Mouse (Mus musculus) megakaryocyte progenitor cell, adult 5-6 weeks (primary cell): Measurements from ENCODE around the gene Kcnk3. TPM values are rescaled to one million over a fixed set of nuclear protein-coding genes. Genes with fewer than 3 reads are reported as not detected.
A peak's percentile ranks its signal among the peaks of the same experiment; 100 is the strongest.

Experiments used
- ATAC-seq: replicated peaks from 2 replicates; pipeline ENCODE4 v1.8.0; 2016; ENCODE audit warnings: mild to moderate bottlenecking, moderate TSS enrichment, inconsistent platforms; ENCODE audit not compliant: poor library complexity
- total RNA-seq, 2 experiments: library from RNA; stranded (forward) in 1 of 2; stranded (reverse) in 1 of 2; fragments of 157-497, 149-512 nt in 1 of 2; fragments of 200-1000 nt in 1 of 2; gene quantifications; 2 replicates each; pipeline versions ENCODE4 v1.2.3 to v1.2.4; 2015 to 2017

The Kcnk3 gene
- total RNA-seq, 2 experiments from 2014 or later: not detected

DNA sequence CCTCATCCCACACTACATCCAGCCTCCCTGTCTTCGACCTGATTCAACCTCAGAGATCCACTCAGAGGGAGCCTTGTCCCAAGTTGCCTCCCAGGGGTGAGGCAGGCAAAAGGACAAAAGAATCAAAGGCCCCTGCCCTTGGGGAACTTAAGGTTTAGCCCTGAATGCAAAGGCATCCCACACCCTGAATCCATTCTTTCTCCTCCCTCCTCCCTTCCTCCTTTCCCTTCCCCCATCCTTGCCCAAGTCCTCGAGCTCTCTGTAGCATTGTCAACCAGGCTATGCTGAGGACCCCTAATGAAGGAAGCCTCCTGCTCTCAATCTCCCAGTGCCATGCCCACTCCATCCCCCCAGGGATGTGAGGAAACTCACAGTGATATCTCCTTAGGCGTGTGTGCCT, 23.7 kb downstream of the Kcnk3 start:
- no peak for ATAC-seq

DNA sequence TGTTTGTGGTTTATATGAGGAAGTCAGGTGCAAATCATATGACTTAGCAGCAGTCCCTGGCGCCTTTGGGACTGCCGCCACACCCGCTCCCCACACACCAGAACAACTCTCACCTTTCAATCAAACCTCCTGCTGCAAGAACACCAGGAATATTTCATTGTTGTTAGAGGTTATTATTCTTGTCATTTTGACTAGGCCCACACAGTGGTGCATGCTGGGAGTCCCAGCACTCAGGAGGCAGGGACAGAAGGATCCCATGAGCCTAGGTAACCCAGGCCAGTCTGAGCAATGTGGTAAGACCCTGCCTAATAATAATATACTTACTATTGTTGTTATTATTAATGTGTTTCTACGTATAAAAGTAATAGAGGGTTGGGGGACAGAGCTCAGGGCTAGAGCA, 24.6 kb downstream of the Kcnk3 start:
- no peak for ATAC-seq

DNA sequence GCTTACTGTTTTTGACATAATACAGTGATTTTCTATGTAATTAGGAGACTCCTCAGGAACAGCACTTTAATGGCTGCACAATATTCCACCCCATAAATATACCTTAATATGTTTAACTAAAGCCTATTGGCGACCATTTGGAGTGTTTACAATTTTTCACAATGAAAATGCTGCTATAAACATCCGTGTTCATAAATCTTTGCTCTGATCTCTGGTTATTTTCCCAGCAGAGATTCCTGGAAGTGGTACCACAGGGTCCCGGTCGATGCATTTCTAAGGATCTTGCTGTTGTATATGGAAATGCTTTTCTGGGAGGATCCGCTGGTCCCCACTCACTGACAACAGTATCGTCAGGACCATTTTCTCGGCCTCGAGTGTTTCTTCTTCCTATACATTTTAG, 25.3 kb downstream of the Kcnk3 start:
- no peak for ATAC-seq

DNA sequence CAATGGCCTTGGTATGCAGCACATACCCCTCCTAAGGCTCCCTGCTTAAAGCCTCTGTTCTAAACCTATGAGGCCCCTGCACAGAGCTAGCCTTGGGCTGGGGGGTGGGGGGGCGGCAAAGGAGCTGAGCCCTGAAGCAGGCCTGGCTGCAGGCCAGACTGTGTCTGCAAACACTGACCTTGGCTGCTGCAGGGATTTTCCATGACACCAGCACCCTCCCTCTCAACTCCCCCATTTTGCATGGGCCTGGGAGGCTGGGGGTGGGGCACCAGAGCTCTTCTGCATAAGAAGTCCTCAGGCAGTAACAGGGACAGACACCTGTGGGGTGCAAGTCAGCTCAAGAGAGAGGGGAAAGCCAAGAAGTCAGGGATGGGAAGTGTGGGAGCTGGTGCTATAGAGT, 26.3 kb downstream of the Kcnk3 start:
- ATAC-seq: no peak

DNA sequence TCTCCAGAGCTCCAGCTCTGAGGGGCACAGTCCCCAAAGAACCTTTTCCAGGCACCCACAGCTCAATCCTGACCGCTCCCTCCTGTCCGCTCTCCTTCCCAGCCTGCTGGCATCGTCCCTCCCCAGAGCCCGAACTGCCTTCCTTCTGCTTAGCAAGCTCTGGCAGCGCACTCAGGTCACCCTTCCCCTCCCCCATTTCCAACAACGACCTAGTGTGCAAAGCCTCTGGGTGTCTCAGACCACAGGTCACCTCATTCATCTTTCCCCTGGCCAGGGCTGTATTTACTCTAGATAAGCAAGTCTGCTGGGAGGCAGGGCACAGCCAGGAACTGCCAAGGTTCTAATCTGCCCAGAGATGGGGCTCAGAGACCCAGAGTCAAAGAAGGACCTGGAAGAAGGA, 27.4 kb downstream of the Kcnk3 start:
- no peak for ATAC-seq

DNA sequence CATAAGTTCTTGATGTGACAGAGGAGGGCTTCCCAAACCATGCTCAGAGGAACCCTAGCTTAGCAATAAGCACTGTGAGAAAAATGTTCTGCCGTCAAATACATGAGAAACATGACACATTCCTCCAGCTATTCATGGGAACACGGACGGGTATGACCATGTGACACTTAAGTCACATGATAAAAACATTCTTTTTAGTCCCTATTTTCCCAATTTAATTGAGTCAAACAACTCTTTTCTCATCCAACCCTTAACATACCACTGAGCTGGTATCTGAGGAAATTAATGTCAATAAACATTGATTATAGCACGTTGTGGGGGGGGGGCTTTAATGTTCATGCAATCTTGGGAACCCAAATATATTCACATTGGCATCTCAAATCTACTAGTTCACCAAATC, 27.8 kb downstream of the Kcnk3 start:
- no peak for ATAC-seq

DNA sequence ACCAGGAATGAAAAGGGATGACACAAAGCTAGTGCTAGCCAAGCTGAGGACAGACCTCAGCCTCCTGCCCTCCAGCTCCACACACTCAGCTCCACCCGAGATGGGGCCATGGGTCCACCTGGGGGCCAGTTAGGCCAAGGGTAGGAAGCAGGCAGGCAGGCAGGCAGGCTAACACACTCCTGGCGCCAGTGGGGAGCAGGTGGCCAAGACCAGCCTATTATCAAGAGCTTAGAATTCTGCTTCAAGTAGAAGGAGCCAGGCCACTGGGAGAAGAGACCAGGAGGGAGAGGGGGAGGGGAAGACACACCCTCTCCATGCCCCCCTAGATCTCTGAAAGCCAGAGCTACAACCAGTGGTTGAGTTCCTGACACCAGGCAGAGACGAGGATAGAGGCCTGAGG, 28.7 kb downstream of the Kcnk3 start:
- no peak for ATAC-seq

DNA sequence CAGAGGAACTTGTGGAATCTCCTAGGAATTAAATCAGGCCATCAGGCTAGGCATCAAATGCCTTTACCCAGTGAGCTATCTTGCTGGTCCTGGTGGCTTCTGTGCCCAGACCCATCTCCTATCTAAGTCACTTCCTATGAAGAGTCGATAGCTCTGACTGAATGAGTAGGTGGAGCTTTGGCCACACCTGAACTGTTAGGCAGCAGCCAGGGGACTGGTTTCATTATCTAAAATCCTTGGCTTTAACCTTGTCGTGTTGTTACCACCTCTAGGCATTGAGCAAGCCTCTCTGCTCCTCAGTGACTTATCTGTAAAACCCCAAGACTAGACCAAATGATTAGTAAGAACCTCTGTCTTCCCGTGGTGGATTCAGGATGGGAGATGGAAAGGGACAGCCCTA, 29.4 kb downstream of the Kcnk3 start:
- ATAC-seq: no peak

DNA sequence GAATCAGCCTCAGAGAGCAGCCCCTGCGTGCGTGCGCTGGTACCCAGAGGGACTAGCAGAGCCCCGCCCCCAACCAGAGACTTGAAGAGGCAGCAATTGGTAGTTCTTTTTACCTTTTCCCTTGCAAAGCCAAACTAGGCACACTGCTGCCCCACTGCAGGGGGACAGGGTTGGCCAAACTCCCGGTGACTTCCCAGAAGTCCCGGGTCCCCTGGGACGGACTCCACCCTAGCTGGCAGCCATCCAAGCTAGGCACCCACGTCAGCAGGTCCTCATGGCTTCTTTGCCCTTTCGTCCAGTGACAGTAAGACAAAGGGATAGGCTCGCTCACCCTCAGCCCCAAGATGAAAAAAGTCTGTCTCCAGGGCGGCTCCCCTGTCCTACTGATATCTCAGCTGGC, 29.9 kb downstream of the Kcnk3 start:
- no peak for ATAC-seq

DNA sequence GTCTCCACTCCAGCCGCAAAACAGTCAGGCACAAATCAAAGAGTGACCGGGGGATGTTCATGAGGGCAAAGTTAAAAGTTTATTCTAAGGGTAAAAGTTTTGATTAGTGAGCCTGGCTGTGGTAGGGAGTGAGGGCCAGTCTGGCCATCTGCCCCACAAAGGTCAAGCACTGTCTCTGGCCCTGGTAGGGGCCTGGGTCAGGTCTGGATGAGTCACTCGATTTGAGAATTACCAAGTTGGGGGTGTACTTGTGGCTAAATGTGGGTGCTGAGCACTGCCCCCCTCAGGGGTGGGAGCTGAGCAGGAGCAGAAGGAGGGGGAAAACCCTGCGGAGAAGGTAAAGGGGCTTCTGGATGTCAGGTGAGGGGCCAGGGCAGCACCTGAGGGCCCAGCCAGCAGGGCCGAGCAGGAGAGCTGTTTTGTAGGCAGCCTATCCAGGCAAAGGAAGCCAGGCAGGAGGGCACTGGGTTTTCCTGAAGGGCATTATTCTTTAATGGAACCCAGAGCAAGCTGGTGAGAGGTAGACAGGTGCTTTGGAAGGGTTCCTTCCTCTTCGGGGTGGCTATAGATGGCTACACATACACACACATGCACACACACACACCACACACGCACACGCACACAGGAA, 30.5 kb downstream of the Kcnk3 start:
- ATAC-seq: no peak

DNA sequence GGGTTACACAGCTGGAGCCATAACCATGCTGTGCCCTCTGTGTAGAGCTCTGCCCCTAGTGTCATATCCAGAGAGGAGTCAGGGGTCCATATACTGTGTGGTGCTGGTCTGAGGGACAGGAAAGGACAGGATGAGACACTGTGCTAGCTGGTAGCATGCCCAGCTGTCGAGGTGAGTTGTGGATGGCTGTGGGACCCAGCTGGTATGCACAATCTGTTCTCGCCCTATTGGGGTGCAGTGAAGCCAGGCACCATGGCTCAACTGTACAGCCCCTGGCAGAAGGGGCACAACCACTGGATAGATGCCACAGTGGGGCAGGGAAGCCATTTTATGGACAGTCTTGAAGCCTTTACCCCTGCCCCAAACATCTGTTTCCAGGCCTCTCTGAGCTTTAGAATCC, 31.2 kb downstream of the Kcnk3 start:
- no peak for ATAC-seq

DNA sequence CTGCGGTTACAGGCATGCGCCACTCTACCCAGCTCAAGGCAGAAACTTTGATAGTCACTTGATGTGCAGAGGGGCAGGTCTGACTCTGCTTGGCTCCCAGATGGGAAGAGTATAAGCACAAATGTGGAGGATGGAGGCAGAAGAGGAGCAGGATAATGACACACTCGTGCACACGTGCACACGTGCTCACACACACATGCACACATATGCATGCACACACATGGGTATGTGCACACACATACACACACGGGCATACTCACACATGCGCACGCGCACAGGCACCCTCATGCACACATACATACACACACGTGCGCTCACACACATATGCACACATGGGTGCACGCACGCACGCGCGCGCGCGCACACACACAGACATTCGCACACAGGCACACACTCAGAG, 32.6 kb downstream of the Kcnk3 start:
- ATAC-seq: no peak

DNA sequence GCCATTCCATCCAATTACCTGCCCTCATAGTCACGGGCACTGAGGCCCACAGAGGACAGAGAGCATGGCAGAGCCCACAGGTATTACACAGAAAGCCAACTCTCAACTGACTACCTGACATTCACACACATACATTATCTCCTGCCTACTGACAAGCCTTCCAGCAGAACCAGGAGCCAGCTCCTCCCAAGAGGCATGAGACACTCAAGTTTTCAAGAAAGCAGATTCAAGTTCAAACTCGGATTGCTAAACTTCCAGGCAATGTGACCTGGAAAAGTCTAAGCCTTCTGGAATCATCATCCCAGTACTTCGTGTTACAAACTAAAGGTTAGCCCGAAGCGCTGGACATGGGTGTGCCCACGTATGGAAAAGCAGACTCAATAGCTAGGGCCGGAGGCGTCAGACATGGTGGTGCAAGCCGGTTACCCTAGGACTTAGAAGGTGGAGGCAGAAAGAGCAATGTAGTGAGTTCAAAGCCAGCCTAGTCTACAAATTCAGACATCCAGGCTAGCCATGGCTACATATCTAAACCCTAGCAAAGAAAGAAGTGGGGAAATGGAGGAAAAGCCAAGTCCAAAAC, 33.3 kb downstream of the Kcnk3 start:
- ATAC-seq: no peak

DNA sequence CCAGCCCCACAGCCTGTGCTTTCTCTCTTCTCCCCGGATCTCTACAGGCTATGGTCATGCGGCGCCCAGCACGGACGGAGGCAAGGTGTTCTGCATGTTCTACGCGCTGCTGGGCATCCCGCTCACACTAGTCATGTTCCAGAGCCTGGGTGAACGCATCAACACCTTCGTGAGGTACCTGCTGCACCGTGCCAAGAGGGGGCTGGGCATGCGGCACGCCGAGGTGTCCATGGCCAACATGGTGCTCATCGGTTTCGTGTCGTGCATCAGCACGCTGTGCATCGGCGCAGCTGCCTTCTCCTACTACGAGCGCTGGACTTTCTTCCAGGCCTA, 33.8 kb downstream of the Kcnk3 start:
- no peak for ATAC-seq

DNA sequence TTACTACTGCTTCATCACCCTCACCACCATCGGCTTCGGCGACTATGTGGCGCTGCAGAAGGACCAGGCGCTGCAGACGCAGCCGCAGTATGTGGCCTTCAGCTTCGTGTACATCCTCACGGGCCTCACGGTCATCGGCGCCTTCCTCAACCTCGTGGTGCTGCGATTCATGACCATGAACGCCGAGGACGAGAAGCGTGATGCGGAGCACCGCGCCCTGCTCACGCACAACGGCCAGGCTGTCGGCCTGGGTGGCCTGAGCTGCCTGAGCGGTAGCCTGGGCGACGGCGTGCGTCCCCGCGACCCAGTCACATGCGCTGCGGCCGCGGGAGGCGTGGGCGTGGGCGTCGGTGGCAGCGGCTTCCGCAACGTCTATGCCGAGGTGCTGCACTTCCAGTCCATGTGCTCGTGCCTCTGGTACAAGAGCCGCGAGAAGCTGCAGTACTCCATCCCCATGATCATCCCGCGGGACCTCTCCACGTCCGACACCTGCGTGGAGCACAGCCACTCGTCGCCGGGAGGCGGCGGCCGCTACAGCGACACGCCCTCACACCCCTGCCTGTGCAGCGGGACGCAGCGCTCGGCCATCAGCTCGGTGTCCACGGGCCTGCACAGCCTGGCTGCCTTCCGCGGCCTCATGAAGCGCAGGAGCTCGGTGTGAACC, 34.3 kb downstream of the Kcnk3 start:
- ATAC-seq: peak; percentile 56

DNA sequence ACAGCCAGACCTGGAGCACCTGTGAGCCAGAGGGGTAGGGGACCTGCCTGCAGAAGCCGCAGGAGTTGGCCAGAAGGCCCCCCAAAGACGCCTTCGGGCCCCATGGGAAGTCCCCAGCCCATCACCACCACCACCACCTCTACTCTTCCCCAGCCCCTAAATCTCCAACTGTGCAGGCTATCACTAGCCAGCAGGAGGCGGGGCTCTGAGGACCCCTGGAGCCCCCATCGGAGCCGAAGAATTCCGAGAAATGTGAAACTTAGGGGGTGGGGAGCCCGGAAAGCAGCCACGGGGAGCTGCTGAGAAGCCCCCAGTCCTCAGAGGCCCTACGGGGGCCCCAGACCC, 34.8 kb downstream of the Kcnk3 start:
- ATAC-seq: no peak

DNA sequence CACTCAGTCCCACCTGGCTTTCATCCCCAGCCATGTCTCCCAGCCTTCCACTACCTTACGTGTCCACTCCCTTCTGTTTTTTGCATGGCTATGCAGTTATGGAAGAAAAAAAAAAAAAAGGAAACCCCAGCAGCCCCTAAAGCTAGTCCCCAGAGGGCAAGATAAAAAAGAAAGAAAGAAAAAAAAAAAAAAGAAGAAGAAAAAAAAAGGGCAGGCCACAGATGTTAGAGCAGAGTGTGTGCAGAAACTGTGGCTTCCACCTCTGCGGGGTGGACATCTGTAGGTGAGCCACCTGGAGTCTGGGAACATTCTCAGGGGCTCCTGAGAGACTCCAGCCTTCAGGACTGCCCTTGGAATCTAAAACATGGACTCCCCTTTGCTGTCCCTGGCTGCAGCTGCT, 35.4 kb downstream of the Kcnk3 start:
- no peak for ATAC-seq

DNA sequence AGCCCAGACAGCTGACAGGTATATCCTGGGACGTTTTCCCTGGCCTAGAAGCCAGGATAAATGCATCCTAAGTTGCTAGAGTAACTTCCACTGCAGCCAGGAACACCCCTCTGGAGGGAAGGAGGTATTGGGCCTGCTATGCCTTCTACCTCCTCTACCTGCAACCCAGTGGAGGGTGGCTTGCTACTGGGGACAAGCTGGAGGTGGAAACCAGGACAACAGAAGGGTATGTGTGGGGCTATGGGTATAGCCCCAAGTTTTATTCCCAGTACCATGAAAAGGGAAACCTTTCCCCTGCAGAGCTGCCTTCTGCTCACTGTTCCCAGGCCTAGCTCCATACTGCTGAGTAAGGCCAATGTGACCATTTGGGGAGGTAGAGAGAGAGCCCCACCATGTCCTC, 36.3 kb downstream of the Kcnk3 start:
- no peak for ATAC-seq

DNA sequence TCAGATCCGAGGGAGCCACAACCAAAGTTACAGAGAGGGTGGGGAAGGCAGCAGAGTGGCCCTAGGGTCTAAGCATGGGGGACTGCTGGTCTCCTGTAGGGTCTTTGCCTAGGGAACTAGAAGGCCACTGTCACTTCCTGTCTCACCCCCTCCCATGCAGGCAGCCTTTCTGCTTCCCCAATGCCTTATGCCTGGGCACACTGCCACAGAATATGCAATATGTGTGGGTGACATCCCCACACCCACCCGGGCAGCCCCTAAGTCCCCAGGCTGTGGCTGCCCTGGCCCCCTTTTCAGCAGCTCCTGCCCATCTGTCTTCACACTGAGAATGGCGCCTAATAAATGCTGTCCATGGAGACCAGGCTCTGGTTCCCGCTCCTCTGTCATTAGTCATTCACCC, 36.9 kb downstream of the Kcnk3 start:
- peak; percentile 45 for ATAC-seq

DNA sequence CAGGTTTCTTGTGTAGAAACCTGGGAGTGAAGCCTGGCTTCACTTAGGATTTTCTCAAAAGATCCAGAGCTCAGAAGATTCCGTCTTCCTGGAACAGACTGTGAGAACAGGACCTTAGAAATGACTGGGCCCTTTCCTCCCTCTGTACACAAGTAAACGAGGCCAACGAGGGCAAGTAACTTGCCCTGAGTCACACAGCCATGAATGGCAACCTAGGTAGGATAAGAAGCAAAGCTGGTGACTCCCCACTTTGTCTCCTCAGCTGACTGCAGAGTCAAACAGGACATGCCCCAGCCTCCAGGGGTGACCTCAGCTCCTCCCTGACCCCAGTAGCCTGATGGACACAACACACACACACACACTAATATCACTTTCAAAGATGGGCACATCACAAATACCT, 37.4 kb downstream of the Kcnk3 start:
- ATAC-seq: no peak

DNA sequence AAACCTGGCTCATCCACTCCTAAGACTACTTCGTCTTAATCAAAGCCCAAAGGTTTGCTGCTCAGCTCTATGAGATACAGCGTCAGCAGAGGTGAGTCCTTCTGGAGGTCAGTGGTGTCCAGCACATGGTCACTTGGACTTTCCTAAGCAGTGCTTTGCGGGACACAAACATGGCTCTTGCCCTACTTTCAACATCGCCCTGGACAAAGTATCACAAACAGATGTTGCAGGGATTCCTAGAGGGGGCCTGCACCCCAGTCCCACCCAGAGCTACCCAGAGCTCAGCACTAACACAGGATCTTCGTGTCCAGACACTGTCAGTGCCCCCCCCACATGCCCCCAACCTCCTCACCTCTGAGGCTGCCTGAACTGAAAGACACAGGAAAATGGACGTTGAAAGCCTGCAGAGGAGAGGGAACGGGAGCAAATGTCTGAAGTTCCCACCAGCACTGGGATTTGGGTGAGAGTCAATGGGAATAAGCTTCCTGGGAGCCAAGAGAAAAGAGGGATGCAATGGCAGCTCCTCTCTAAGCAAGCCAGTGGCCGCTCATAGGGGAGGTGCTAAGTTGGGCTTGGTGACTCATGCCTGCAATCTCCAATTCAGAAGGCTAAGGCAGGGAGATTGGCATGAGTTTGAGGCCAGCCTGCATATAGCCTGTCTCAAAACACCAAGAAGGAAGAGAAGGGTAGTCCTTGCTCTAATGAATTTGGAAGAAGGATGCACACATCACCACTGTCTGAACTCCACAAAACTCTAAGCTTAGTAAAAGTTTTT, 38.5 kb downstream of the Kcnk3 start:
- ATAC-seq: no peak

DNA sequence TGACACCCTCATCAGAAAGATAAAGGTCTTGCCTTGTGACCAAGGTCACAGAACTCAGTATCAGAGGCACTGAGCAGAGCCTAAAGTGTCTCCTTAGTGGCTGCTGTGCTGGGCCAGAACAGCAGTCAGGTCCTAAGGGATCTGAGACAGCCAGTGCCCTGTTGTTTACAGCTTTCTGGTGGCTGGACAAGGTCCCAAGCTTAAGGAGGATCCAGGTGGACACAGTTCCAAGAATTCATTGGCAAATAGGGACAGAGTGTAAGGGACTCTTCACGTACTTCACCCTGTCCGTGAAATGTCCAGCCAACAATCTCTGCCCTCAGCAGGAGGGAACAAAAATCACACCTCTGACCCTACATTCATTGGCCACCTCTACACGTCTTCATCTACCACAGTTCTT, 40.5 kb downstream of the Kcnk3 start:
- no peak for ATAC-seq
